Mouse (Mus musculus) B cell, adult 2 months (primary cell): ENCODE measurements around the gene Lss.

ENCODE experiments used
- DNase-seq, 2 experiments: peaks; one replicate each; pipeline ENCODE4 v3.0.0; 2022

Gene Lss

GRCm38 (mm10) chr10:76569996-76570685 lies 38.8 kb downstream of the Lss start:
- no peak for DNase-seq

GRCm38 (mm10) chr10:76571070-76571469 lies 39.7 kb downstream of the Lss start:
- DNase-seq = no peak

DNA sequence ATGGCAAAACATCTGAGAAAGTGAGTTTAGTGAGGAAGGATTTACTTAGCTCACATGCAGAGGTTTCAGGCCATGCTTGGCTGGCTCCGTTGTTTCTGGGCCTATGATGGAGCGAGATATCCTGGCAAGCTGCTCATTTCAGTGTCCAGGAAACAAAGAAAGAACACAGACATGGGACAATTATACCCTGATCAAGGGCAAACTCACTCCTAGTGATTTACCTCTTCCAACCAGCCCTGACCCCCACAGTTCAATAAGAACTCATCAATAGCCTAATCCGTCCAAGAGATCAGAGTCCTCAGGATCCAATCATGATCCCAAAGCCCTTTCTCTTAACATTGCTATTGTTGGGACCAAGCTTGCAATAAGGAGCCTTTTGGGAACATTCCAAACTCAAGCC lies 40.8 kb downstream of the Lss start:
- no peak for DNase-seq

DNA sequence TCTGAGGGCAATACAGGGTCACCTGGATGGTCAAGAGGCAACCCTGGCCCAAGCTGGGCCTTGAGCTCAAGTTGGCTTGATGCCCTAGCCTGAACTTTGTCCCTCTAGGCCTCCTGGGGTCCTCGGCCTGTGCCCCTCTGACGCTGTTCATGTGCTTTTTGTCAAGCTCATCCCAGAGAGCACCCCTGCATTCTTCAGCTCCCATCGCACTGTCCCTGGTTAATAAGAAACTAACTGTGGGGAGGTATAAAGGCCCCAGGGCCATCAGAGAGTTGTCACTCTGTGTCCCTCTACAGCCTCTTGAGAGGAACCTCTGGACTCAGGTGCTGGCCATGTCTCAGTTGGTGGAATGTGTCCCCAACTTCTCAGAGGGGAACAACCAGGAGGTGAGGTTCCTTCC lies 44.0 kb downstream of the Lss start, which contains the start of gene Ftcd:
TSS of gene Ftcd (plus strand) at position 275 of the 400 bp plus-strand sequence.
- no peak for DNase-seq

- DNase-seq = no peak
Measured at GRCm38 (mm10) chr10:76576920-76577319, 45.5 kb downstream of the Lss start.

DNA sequence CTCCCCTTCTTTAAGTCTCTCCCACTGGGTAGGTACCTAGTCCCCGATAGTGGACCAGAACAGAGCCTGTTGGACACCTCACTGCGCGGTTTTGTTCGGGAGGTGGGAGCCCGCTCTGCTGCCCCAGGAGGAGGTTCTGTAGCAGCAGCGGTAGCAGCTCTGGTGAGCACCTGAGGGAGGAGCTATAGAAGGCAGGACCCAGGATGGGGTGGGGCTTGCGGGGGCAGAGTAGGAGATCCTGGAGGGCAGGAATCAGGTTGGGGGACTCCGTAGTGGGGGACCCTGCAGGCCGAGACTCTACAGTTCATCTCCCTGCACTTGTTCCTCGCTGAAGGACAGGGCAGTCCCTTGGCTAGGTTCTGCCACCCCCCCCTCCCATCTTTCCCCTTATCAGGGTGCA lies 52.8 kb downstream of the Lss start:
- DNase-seq = no peak

- DNase-seq = no peak
Measured at GRCm38 (mm10) chr10:76586190-76586589, 54.8 kb downstream of the Lss start.

- no peak for DNase-seq
Measured at GRCm38 (mm10) chr10:76590197-76590596, 58.8 kb downstream of the Lss start.

DNA sequence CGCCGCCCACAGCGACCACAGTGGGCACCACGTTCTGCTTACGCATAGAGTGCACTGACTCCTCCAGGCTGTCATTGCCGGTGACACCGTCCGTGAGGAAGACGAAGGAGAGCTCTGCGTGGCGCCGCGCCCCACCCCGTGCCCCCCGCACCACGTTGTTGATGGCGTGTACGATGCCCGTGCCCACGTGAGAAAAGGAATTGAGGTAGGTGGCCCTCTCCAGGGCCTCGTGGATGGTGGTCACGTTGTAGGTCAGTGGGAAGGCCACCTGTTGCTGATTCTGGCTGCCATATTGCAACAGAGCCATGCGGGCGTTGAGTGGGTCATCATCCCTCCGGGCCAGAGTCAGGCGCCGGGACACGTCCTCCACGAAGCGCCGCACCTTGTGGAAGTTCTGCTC lies 65.0 kb downstream of the Lss start:
- DNase-seq = no peak

DNA sequence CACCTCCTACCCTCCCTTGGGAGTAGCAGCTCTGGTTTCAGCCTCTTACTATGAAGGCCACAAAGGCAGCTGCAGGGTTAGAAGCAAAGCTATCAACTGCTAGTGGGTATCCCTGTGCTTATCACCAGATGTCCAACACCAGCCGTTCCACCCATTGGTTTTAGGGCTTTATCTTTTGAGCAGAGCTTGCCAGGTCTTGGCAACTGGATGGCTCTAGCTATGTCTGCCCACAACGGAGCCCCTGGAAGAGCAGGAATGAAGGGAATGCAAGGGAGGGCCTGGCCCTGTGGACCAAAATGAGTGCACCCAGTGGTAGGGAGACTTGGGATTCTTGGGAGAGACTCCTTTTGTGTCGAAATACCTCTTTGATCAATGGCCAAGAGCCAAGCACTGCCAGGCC lies 71.3 kb downstream of the Lss start:
- DNase-seq = no peak
